Mouse (Mus musculus) adrenal gland, postnatal 36 days (tissue): ENCODE results near the gene Dusp8. TPM values are rescaled to one million over a fixed set of nuclear protein-coding genes. Genes with fewer than 3 reads are reported as not detected.
A peak's percentile ranks its signal among the peaks of the same experiment; 100 is the strongest.

ENCODE experiments used
- DNase-seq, 2 experiments: peaks; one replicate each; pipeline ENCODE4 v3.0.0; 2021; ENCODE audit warnings: mixed read lengths in 1 of 2
- total RNA-seq, 2 experiments: library from RNA; stranded (reverse); gene quantifications; 2 replicates each; pipeline ENCODE4 v1.2.3; 2021

Dusp8 gene
- total RNA-seq, 2 experiments from 2014 or later = 7.4 to 28.9 TPM

DNA sequence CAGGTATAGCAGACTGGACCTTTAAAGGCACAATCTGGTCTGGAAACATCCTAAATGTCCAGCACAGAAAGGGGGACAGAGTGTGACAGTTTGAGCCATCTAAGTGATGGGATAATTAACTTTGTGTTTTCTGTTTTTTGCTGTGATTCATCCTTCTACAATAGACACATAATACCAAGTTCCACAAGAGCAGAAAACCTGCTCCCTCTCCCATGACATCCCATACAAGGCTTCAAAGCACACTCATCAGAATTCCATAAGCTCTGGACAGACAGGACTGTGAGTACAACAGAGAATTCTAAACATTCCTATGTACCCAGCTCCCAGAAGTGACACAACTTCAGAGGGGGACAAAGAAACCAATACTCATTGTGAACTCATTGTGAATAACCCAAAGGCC, 45.1 kb downstream of the Dusp8 start:
- no peak for DNase-seq

DNA sequence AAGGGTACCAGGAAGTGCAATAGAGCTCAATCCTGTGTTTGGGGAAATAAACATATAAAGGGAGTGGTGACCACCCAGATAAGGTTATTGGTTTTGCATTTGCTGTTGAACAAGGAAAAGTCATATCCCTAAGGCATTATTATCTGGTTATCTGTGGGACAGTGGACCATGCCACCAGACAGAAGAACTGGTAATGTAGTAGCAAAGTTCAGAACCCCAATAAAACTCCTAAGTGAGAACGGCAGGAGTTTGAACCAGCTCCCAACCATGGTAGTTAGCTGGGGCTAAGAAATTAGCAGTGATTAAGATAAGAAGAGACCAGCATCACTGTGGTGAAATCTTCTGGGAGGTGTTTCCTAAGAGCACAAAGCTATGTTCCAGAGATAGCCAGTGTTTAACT, 49.7 kb downstream of the Dusp8 start:
- no peak for DNase-seq

DNA sequence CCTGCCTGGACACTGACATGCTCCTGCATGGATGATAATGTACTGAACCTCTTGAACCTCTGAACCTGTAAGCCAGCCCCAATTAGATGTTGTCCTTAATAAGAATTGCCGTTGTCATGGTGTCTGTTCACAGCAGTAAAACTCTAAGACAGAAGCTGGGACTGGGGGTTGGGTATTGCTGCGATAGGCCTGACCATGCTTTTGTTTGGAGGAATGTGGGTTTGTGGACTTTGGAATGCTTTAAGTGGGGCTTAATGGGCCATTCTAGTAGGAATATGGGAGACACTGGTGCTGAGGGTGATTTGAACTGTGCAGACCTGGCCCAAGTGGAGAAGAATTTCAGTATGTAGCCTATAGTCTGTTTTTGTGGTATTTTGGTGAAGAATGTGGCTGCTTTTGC, 50.3 kb downstream of the Dusp8 start:
- DNase-seq = no peak

DNA sequence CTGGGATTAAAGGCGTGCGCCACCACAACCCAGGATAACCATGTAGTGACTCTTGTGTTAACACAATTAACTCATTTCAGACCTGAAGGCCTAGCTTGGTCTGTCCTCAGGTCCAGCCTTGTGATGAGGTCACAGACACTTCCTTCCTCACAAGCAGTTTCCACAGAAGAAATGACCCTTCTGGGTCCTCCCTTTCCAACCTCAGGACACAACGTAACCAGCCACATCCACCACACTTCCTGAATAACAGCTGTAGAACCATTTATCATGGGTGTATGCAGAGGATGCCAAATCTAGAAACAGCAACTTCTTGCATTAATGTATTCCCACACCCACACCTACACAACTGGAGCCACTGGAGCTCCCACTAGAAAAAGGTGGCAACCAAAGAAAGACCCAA, 54.9 kb downstream of the Dusp8 start:
- DNase-seq = no peak

DNA sequence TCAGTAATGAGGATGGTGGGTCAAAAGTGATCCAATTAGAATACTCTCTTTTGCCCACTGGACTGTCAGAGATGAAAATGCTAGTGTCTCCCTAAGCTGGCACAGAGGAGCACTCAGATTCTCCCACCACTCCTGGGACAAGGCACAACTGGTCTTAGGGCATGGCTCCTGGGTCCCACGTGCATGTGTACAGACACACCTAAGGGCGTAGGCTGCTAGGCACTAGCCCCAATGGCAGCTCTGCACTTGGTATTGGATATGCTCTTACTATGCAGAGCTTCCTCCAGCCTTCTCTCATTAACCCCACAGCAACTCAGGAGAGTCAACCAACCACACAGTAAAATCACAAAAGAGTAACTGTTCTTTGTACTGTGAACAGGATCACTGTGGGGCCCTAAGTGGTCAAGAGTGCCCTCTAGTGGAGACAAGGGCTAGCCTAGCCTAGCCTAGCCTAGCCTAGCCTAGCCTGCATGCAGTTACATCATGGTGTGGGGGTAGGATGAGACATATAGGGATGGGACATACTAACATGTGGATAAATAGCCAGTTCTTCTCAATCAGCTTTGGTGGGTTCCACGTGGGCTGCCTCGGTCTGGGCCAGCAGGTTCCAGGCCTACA, 58.0 kb downstream of the Dusp8 start:
- DNase-seq = peak; percentile 54 to 64

DNA sequence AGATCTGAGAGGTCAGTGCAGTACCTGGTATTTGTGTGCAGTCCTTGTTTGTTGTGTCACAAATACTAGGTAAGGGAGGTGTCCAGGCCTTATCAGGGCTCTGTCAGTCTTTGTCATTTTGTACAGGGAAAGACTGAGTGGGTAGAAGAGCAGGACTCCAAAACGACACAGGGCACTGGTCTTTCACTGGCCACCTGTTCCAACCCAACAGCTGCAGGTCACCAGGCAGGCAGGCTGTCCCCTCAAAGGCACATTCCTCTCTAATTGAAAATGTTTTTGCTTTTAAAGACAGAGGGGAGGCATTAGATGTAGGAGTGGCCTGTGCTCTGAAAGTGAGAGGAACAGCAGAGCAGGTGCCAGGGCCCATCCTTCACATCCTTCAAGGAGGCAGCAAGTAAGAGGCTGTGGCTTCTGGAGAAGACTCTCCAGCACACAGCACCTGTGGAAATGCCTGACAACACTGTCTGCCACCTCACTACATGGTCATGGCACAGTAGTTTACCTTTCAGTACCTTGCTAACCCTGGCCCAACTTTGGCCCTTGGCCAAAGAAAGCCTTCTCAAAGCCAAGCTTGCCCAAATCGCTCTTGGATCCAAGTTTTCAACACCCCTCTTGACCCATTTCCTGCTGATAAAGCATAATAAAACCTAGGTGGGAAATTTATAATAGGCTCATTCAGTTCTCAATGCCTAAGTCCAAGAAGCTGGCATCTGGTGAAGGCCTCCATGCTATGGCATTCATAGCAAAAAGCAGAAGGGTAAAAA, 60.4 kb downstream of the Dusp8 start:
- DNase-seq = no peak

DNA sequence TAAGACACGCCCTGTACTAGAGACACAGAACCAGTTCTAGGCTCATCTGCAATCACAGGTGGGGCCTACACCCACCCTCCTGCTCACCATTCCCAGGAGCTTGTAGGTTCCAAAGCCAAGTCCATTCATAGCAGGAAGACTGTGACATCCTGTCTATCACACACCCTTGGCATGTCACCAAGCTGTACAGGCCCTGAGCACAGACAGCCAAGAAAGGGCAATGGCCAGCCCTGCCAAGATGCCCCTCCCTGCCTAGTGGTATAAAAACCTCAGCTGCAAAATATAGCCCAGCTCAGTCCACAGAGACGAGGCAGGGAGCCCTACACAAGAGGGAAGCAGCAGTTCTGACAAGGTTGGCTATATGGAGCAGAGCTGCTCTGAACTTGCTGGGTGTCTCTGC, 61.4 kb downstream of the Dusp8 start:
- DNase-seq = peak; percentile 28 to 30

DNA sequence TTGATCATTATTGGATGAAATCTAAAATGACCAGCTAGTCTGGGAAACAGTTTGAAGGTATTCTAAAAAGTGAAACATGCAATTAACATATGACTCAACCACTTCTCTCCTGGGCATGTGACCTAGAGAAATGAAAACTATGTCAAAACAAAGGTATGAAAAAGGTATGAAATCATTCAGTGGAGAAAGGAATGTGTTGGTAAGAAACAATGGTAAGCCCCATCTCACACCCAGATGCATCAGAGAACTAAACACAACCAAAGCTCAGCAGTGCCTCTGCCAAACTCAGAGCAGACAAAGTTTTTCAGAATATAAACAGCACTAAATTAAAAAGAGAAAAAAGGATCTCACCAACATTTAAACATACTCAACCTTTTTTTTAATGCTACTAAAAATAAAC, 65.6 kb downstream of the Dusp8 start:
- DNase-seq = no peak

Other genes starting within 250 kb of the Dusp8 start
- 10 to 100 TPM; 60.4 to 61.2 TPM for gene Tollip, start 177.3 kb downstream of the Dusp8 start, total RNA-seq
- 1 to 10 TPM; 1.6 to 2.1 TPM for gene Brsk2, start 146.1 kb downstream of the Dusp8 start, total RNA-seq
- gene Mob2, start 34.8 kb downstream of the Dusp8 start, total RNA-seq = 10 to 100 TPM; 48.1 to 58.4 TPM
- gene Gm45618, start 24.9 kb upstream of the Dusp8 start, total RNA-seq = not detected
- not detected for gene Gm39115, start 40.2 kb upstream of the Dusp8 start, total RNA-seq
- not detected for gene Gm45337, start 48.8 kb upstream of the Dusp8 start, total RNA-seq
- not detected for gene Gm29735, start 61.3 kb upstream of the Dusp8 start, total RNA-seq
- gene Gm4553, start 69.9 kb upstream of the Dusp8 start, total RNA-seq = not detected
- gene Krtap5-2, start 80.2 kb upstream of the Dusp8 start, total RNA-seq = not detected
- gene Gm10153, start 94.5 kb upstream of the Dusp8 start, total RNA-seq = not detected
- gene Krtap5-3, start 105.5 kb upstream of the Dusp8 start, total RNA-seq = not detected
- gene Gm7579, start 116.0 kb upstream of the Dusp8 start, total RNA-seq = not detected
- gene Krtap5-5, start 134.1 kb upstream of the Dusp8 start, total RNA-seq = not detected
- gene Gm40460, start 145.2 kb upstream of the Dusp8 start, total RNA-seq = not detected
- gene Gm2431, start 162.5 kb upstream of the Dusp8 start, total RNA-seq = not detected
- gene Gm4559, start 178.5 kb upstream of the Dusp8 start, total RNA-seq = not detected
- not detected for gene Krtap5-1, start 201.3 kb upstream of the Dusp8 start, total RNA-seq
- not detected for gene Krtap5-4, start 207.7 kb upstream of the Dusp8 start, total RNA-seq